Mouse (Mus musculus) C2C12 (cell line): ENCODE results near the gene Rarg. TPM values are rescaled to one million over a fixed set of nuclear protein-coding genes. Genes with fewer than 3 reads are reported as not detected.

Experiments used
- H3K27me3 ChIP-seq: one replicate; pipeline ENCODE4 v1.6.1; 2011; ENCODE audit not compliant: control insufficient read depth, insufficient read depth, insufficient read length
- H3K36me3 ChIP-seq: one replicate; pipeline ENCODE4 v1.6.1; 2011; ENCODE audit not compliant: control insufficient read depth, insufficient read depth
- H3K4me3 ChIP-seq: one replicate; pipeline ENCODE4 v1.5.1; 2011; ENCODE audit warnings: mild to moderate bottlenecking, control low read depth; ENCODE audit not compliant: poor library complexity, insufficient read depth, severe bottlenecking
- H3K79me2 ChIP-seq: one replicate; pipeline ENCODE4 v1.6.1; 2011; ENCODE audit not compliant: control insufficient read depth, insufficient read depth
- H3K79me3 ChIP-seq: one replicate; pipeline ENCODE4 v1.6.1; 2011; ENCODE audit warnings: low read depth, control low read depth
- H3ac ChIP-seq: one replicate; pipeline ENCODE3; 2011; ENCODE audit warnings: low read depth; ENCODE audit not compliant: control insufficient read depth, insufficient read length
- CEBPB ChIP-seq: IDR thresholded peaks from one replicate; pipeline ENCODE4 v1.6.1; 2011; ENCODE audit warnings: low read depth, mild to moderate bottlenecking, control low read depth, moderate library complexity
- CTCF ChIP-seq: IDR thresholded peaks from one replicate; pipeline ENCODE4 v1.5.1; 2011; ENCODE audit not compliant: control insufficient read depth, insufficient read depth, insufficient read length
- FOSL1 ChIP-seq: IDR thresholded peaks from one replicate; pipeline ENCODE4 v1.8.0; 2011; ENCODE audit warnings: mild to moderate bottlenecking, low read length; ENCODE audit not compliant: poor library complexity, insufficient read depth, severe bottlenecking
- MAX ChIP-seq: IDR thresholded peaks from one replicate; pipeline ENCODE4 v1.6.1; 2011; ENCODE audit warnings: mild to moderate bottlenecking, control low read depth
- MYOD1 ChIP-seq: IDR thresholded peaks from one replicate; pipeline ENCODE4 v1.6.1; 2011; ENCODE audit warnings: low read depth; ENCODE audit not compliant: control insufficient read depth, insufficient read length
- MYOG ChIP-seq: IDR thresholded peaks from one replicate; pipeline ENCODE4 v1.6.1; 2011; ENCODE audit not compliant: control insufficient read depth, insufficient read length; ENCODE audit errors: extremely low read depth
- USF1 ChIP-seq: IDR thresholded peaks from one replicate; pipeline ENCODE4 v1.6.1; 2011; ENCODE audit warnings: low read depth, mild to moderate bottlenecking, control low read depth, moderate library complexity
- polyA plus RNA-seq: library from polyadenylated mRNA; unstranded; fragments of >200 nt; fragmentation: generic; extraction: Trizol; gene quantifications from one replicate; pipeline ENCODE4 v1.2.1, GENCODE M21; 2012; ENCODE audit warnings: missing spikeins

Rarg gene
- polyA plus RNA-seq, 1 experiment, result 92.5 TPM

DNA sequence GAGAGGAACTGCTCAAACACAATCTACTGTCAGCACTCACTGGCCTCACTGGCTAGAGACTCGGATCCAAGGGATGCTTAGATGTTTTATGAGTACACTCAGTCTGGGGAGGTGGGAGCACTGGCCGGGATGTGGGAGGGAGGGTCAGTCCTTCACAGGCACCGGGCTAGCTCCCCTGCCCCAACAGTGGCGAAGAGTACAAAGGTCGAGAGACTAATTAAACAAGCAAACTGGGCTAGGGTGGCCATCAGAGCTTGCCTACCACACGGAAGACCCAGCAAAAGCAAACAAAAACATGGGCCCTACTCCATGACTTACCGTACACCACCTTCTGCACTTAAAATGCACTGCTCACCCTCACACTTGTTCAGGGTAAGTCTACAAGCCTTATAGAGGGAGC lies 65.6 kb downstream of the Rarg start:
- Histone ChIP-seq H3ac (no peak overlapping the region), H3K4me3 (no peak overlapping the region), H3K36me3 (no peaks in the 10 kb centered on the region), H3K79me3 (no peaks in the 10 kb centered on the region), H3K27me3 (no peaks in the 10 kb centered on the region), H3K79me2 (no peaks in the 10 kb centered on the region)
- TF ChIP-seq MAX (no peak), MYOG (no peak), USF1 (no peak), FOSL1 (no peak), MYOD1 (no peak), CEBPB (no peak), CTCF (no peak)

DNA sequence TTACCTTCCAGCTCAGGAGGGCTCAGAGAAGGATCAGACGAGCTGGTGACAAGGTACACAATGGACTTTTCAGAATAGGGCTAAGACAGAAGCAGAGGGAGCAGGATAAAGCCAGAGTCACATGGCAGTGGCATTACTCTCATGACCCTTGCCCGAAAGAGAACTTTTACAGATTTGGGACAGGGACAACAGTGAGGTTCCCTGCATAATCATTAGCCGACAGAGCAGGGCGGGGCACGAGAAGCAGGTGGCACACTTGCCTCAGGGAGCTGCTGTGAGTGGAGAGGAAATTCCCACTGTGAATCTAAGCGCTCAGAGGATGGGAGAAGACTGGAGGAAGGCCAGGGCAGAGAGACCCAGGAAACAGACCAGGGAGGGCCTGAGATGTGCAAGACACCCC lies 68.4 kb downstream of the Rarg start:
- TF ChIP-seq MYOG (no peak), CEBPB (no peak), MYOD1 (no peak), USF1 (no peak), MAX (no peak)
- no peaks in the 10 kb centered on the region for H3K79me3 ChIP-seq
- no peak overlapping the region for H3K4me3 ChIP-seq
- no peaks in the 10 kb centered on the region for H3K27me3 ChIP-seq
- H3K79me2 ChIP-seq, result no peaks in the 10 kb centered on the region
- H3ac ChIP-seq, result no peak overlapping the region
- no peaks in the 10 kb centered on the region for H3K36me3 ChIP-seq

DNA sequence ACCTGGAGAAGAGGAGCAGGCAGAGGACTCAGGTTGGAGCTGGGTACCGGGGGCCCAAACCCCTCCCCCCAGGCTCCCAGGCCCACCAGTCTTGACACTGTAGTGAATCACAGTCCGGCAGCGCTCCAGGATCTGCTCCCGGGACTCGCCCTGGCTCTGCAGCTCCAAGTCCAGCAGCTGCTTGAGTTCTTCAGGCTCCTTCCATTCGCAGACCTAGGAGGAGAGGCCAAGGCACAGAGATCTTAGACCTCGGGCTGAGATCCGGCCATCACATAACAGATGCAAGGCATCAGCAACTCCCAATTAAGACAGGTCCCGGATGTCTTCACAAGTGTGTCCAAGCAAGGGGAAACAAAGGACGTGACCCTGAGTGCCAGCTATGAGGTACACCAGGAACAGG lies 69.2 kb downstream of the Rarg start:
- Histone ChIP-seq H3K79me3 (no peaks in the 10 kb centered on the region), H3K4me3 (no peak overlapping the region), H3ac (no peak overlapping the region), H3K27me3 (no peaks in the 10 kb centered on the region), H3K79me2 (no peaks in the 10 kb centered on the region), H3K36me3 (no peaks in the 10 kb centered on the region)
- TF ChIP-seq MYOG, result no peak
- TF ChIP-seq FOSL1, result no peak
- TF ChIP-seq MYOD1, result no peak
- TF ChIP-seq CTCF, result no peak
- TF ChIP-seq USF1, result no peak
- no peak for TF ChIP-seq CEBPB

DNA sequence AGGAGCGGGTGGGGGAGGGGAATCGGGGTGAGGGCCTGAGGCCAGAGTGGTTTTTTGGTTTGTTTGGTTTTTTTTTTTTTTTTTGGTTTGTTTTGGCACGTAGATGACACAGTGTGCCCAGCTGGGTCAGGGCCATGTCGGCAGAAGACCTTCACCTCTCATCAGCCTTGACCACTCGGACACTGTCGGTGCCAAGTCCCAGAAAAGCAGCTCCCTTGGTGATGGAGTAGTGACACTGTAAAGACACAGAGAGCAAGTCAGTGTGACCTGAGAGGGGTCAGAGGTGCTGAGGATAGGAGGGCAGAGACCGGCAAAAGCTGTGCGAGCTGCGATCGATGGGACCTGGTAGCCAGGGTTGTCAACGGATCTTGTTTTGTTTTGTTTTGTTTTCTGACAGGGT lies 71.1 kb downstream of the Rarg start:
- H3K4me3 ChIP-seq, result no peak overlapping the region
- H3K79me3 ChIP-seq, result no peaks in the 10 kb centered on the region
- no peaks in the 10 kb centered on the region for H3K79me2 ChIP-seq
- no peak overlapping the region for H3ac ChIP-seq
- TF ChIP-seq MYOG, result no peak
- TF ChIP-seq CTCF, result no peak
- no peak for TF ChIP-seq MAX
- no peak for TF ChIP-seq CEBPB
- no peak for TF ChIP-seq USF1
- no peak for TF ChIP-seq FOSL1
- TF ChIP-seq MYOD1, result no peak
- H3K36me3 ChIP-seq, result no peaks in the 10 kb centered on the region
- H3K27me3 ChIP-seq, result no peaks in the 10 kb centered on the region

Other genes with a start within 250 kb of the Rarg start
- 0.04 TPM for gene Krt18, start 229.3 kb downstream of the Rarg start, polyA plus RNA-seq
- 268 TPM for gene Eif4b, start 183.7 kb downstream of the Rarg start, polyA plus RNA-seq
- 67.8 TPM for gene Tns2, start 157.1 kb downstream of the Rarg start, polyA plus RNA-seq
- gene Spryd3, start 121.3 kb downstream of the Rarg start, polyA plus RNA-seq, result 47.1 TPM
- gene Igfbp6, start 113.2 kb downstream of the Rarg start, polyA plus RNA-seq, result 297 TPM
- gene Soat2, start 107.0 kb downstream of the Rarg start, polyA plus RNA-seq, result 0.06 TPM
- gene Zfp740, start 54.3 kb downstream of the Rarg start, polyA plus RNA-seq, result 45.8 TPM
- 26.4 TPM for gene Csad, start 52.8 kb downstream of the Rarg start, polyA plus RNA-seq
- 58.8 TPM for gene Itgb7, start 25.6 kb downstream of the Rarg start, polyA plus RNA-seq
- not detected for gene Gm9918, start 13.0 kb upstream of the Rarg start, polyA plus RNA-seq
- gene Mfsd5, start 21.9 kb upstream of the Rarg start, polyA plus RNA-seq, result 126 TPM
- 47.0 TPM for gene Espl1, start 38.7 kb upstream of the Rarg start, polyA plus RNA-seq
- 378 TPM for gene Pfdn5, start 68.6 kb upstream of the Rarg start, polyA plus RNA-seq
- gene Myg1, start 74.2 kb upstream of the Rarg start, polyA plus RNA-seq, result 152 TPM
- gene Aaas, start 93.3 kb upstream of the Rarg start, polyA plus RNA-seq, result 217 TPM
- 10.8 TPM for gene Sp7, start 109.7 kb upstream of the Rarg start, polyA plus RNA-seq
- 13.4 TPM for gene Sp1, start 148.6 kb upstream of the Rarg start, polyA plus RNA-seq
- gene Amhr2, start 187.8 kb upstream of the Rarg start, polyA plus RNA-seq, result 0.07 TPM
- gene Prr13, start 201.5 kb upstream of the Rarg start, polyA plus RNA-seq, result 113 TPM
- gene Pcbp2, start 213.0 kb upstream of the Rarg start, polyA plus RNA-seq, result 1,132 TPM
- not detected for gene Gm10337, start 246.2 kb upstream of the Rarg start, polyA plus RNA-seq